In genomic region chr5:117116660-117117059, GRCm38 (mm10) we compare ENCODE assay signal across 8 mouse cellular contexts. TPM values are rescaled to one million over a fixed set of nuclear protein-coding genes. Genes with fewer than 3 reads are reported as not detected.
A peak's percentile ranks its signal among the peaks of the same experiment; 100 is the strongest.
DNase-seq lines count a peak whose midpoint lies in the region; ATAC-seq and TF ChIP-seq lines count a peak whose summit lies in the region.
"Had no signal": no experiment of that assay in that cellular context is flagged by ENCODE, and none has a peak within 500 bp of the region (broad histone marks: within the 10 kb centered on the region; RNA-seq: fewer than 3 reads in every experiment).

No protein-coding gene starts in this region.

- ATAC-seq in intestine, embryonic 14.5 days (replicated peaks; ENCODE audit: low FRiP score, low TSS enrichment, low read depth) = no peak
- no peak for ATAC-seq in intestine, postnatal 0 days
- no peak for ATAC-seq in lung, embryonic 16.5 days (ENCODE audit: low read depth)
- no peak for ATAC-seq in liver, embryonic 13.5 days (ENCODE audit: low read depth)
- no peak for ATAC-seq in stomach, postnatal 0 days (ENCODE audit: low FRiP score, low TSS enrichment)

- H3K27me3 ChIP-seq in intestine, embryonic 14.5 days (replicated peaks; ENCODE audit: control insufficient read depth, insufficient read depth, low read length) = no peaks in the 10 kb centered on the region
- no peaks in the 10 kb centered on the region for H3K27me3 ChIP-seq in intestine, postnatal 0 days (replicated peaks; ENCODE audit: control insufficient read depth, insufficient read depth, low read length)
- no peaks in the 10 kb centered on the region for H3K27me3 ChIP-seq in lung, embryonic 16.5 days (ENCODE audit: control insufficient read depth, insufficient read depth, low read depth, low read length)
- H3K27me3 ChIP-seq in liver, embryonic 13.5 days = no peaks in the 10 kb centered on the region
- no peaks in the 10 kb centered on the region for H3K27me3 ChIP-seq in stomach, postnatal 0 days (ENCODE audit: control insufficient read depth, insufficient read depth, low read length)

- peaks cover 10% of the 10 kb centered on the region; the same call in 1 of the 2 replicates for H3K4me1 ChIP-seq in intestine, embryonic 14.5 days (replicated peaks; ENCODE audit: control insufficient read depth, insufficient read depth, low read length)
- H3K4me1 ChIP-seq in intestine, postnatal 0 days (replicated peaks; ENCODE audit: control insufficient read depth, insufficient read depth, low read length) = no peaks in the 10 kb centered on the region; the same call in 1 of the 2 replicates
- peaks cover 19% of the 10 kb centered on the region; the same call in 1 of the 2 replicates for H3K4me1 ChIP-seq in lung, embryonic 16.5 days (replicated peaks; ENCODE audit: control insufficient read depth, insufficient read depth, low read length)
- H3K4me1 ChIP-seq in liver, embryonic 13.5 days (replicated peaks) = peaks cover 53% of the 10 kb centered on the region
- no peaks in the 10 kb centered on the region for H3K4me1 ChIP-seq in stomach, postnatal 0 days (replicated peaks; ENCODE audit: control insufficient read depth, insufficient read depth)

- 68% methylated on average over 2 of the region's 2 CpGs for WGBS in intestine, embryonic 14.5 days
- 25% methylated on average over 2 of the region's 2 CpGs for WGBS in intestine, postnatal 0 days
- WGBS in lung, embryonic 16.5 days = 45% methylated on average over 2 of the region's 2 CpGs
- WGBS in liver, embryonic 13.5 days (ENCODE audit: insufficient replicate concordance) = 57% methylated on average over 2 of the region's 2 CpGs
- 47% methylated on average over 2 of the region's 2 CpGs for WGBS in stomach, postnatal 0 days

- peak overlapping the region; percentile 87; the same call in 1 of the 2 replicates for H3K27ac ChIP-seq in intestine, embryonic 14.5 days (ENCODE audit: low read depth)
- no peak overlapping the region for H3K27ac ChIP-seq in intestine, postnatal 0 days (ENCODE audit: low read depth, low read length)
- H3K27ac ChIP-seq in lung, embryonic 16.5 days (ENCODE audit: low read length) = peak overlapping the region; percentile 5; the same call in 1 of the 2 replicates
- peak overlapping the region; percentile 23; the same call in 1 of the 2 replicates for H3K27ac ChIP-seq in liver, embryonic 13.5 days
- peak overlapping the region; percentile 93; the same call in 1 of the 2 replicates for H3K27ac ChIP-seq in stomach, postnatal 0 days (replicated peaks)

- H3K9me3 ChIP-seq in intestine, embryonic 14.5 days (ENCODE audit: control insufficient read depth, low read length) = no peaks in the 10 kb centered on the region
- no peaks in the 10 kb centered on the region for H3K9me3 ChIP-seq in intestine, postnatal 0 days (ENCODE audit: control insufficient read depth)
- no peaks in the 10 kb centered on the region for H3K9me3 ChIP-seq in lung, embryonic 16.5 days (ENCODE audit: control insufficient read depth, low read length)
- no peaks in the 10 kb centered on the region for H3K9me3 ChIP-seq in liver, embryonic 13.5 days (replicated peaks)
- no peaks in the 10 kb centered on the region for H3K9me3 ChIP-seq in stomach, postnatal 0 days (ENCODE audit: control insufficient read depth, low read length)
- H3K9me3 ChIP-seq: neural tube, embryonic 12.5 days had no signal

- peak overlapping the region; percentile 95; the same call in 1 of the 2 replicates for H3K4me2 ChIP-seq in intestine, embryonic 14.5 days (ENCODE audit: low read length)
- no peak overlapping the region; the same call in 1 of the 2 replicates for H3K4me2 ChIP-seq in intestine, postnatal 0 days (replicated peaks; ENCODE audit: low read depth)
- no peak overlapping the region; the same call in 1 of the 2 replicates for H3K4me2 ChIP-seq in lung, embryonic 16.5 days (ENCODE audit: low read depth, low read length)
- H3K4me2 ChIP-seq in liver, embryonic 13.5 days = peak overlapping the region; percentile 91; the same call in 1 of the 2 replicates
- H3K4me2 ChIP-seq in stomach, postnatal 0 days (replicated peaks; ENCODE audit: low read depth) = peak overlapping the region; percentile 85; the same call in 1 of the 2 replicates

- DNase-seq in intestine, embryonic 14.5 days (ENCODE audit: low spot score) = no peak
- no peak for DNase-seq in lung, postnatal 4 days
- DNase-seq in liver, embryonic 13.5 days = no peak
- no peak for DNase-seq in stomach, postnatal 0 days (ENCODE audit: low spot score)
- DNase-seq in cerebellum, adult 11-12 months = no peak

- H3K36me3 ChIP-seq in intestine, embryonic 14.5 days (ENCODE audit: control insufficient read depth, insufficient read depth, low read length) = peaks cover 20% of the 10 kb centered on the region
- H3K36me3 ChIP-seq in intestine, postnatal 0 days (ENCODE audit: control insufficient read depth, insufficient read depth) = peaks cover 16% of the 10 kb centered on the region
- peaks cover 14% of the 10 kb centered on the region for H3K36me3 ChIP-seq in lung, embryonic 16.5 days (ENCODE audit: control insufficient read depth, insufficient read depth, low read length)
- H3K36me3 ChIP-seq in liver, embryonic 13.5 days = peaks cover 22% of the 10 kb centered on the region
- no peaks in the 10 kb centered on the region for H3K36me3 ChIP-seq in stomach, postnatal 0 days (ENCODE audit: control insufficient read depth, insufficient read depth, low read length)

- H3K9ac ChIP-seq in intestine, embryonic 14.5 days (ENCODE audit: low read length) = no peak overlapping the region
- no peak overlapping the region for H3K9ac ChIP-seq in intestine, postnatal 0 days (ENCODE audit: low read depth, low read length)
- H3K9ac ChIP-seq in lung, embryonic 16.5 days (ENCODE audit: low read length) = no peak overlapping the region
- H3K9ac ChIP-seq in liver, embryonic 13.5 days = no peak overlapping the region
- H3K9ac ChIP-seq in stomach, postnatal 0 days (ENCODE audit: low read length) = no peak overlapping the region

- TF ChIP-seq CTCF in intestine, postnatal 0 days (IDR thresholded peaks at IDR 0.05; ENCODE audit: low read depth) = no peak
- no peak for TF ChIP-seq CTCF in stomach, postnatal 0 days (IDR thresholded peaks at IDR 0.05; ENCODE audit: low read depth)

- no peak overlapping the region for H3K4me3 ChIP-seq in intestine, embryonic 14.5 days (ENCODE audit: low read depth, low read length)
- H3K4me3 ChIP-seq in intestine, postnatal 0 days (ENCODE audit: low read depth, low read length) = no peak overlapping the region
- no peak overlapping the region for H3K4me3 ChIP-seq in lung, embryonic 16.5 days (ENCODE audit: low read length)
- H3K4me3 ChIP-seq in liver, embryonic 13.5 days (replicated peaks) = no peak overlapping the region
- H3K4me3 ChIP-seq in stomach, postnatal 0 days (ENCODE audit: low read depth, low read length) = no peak overlapping the region

- no peak for TF ChIP-seq EP300 in stomach, postnatal 0 days (optimal IDR thresholded peaks at IDR 0.05)

RNA-seq across cellular contexts. Expression of gene Suds3, which starts 0.7 kb away (rescaled TPM):
- 42.0 and 44.1 TPM in 2 replicates for polyA plus RNA-seq in intestine, embryonic 14.5 days (2014; fragmentation: Nextera tagmentation; extraction: Ambion mirVana)
- polyA plus RNA-seq in intestine, postnatal 0 days (2015; fragmentation: Nextera tagmentation; extraction: Ambion mirVana) = 41.8 and 47.2 TPM in 2 replicates
- polyA plus RNA-seq in lung, embryonic 16.5 days (2015; fragmentation: Nextera tagmentation; extraction: Ambion mirVana) = 56.9 and 63.4 TPM in 2 replicates
- polyA plus RNA-seq in liver, embryonic 13.5 days (2015; fragmentation: Nextera tagmentation; extraction: Ambion mirVana) = 38.1 and 43.2 TPM in 2 replicates
- 42.2 and 46.9 TPM in 2 replicates for polyA plus RNA-seq in stomach, postnatal 0 days (2015; fragmentation: Nextera tagmentation; extraction: Ambion mirVana)

RNA-seq across cellular contexts. Expression of gene Taok3, which starts 3.3 kb away (rescaled TPM):
- 32.7 and 37.7 TPM in 2 replicates for polyA plus RNA-seq in intestine, embryonic 14.5 days (2014; fragmentation: Nextera tagmentation; extraction: Ambion mirVana)
- polyA plus RNA-seq in intestine, postnatal 0 days (2015; fragmentation: Nextera tagmentation; extraction: Ambion mirVana) = 40.4 and 47.7 TPM in 2 replicates
- 33.5 and 37.1 TPM in 2 replicates for polyA plus RNA-seq in lung, embryonic 16.5 days (2015; fragmentation: Nextera tagmentation; extraction: Ambion mirVana)
- polyA plus RNA-seq in liver, embryonic 13.5 days (2015; fragmentation: Nextera tagmentation; extraction: Ambion mirVana) = 49.3 and 56.2 TPM in 2 replicates
- polyA plus RNA-seq in stomach, postnatal 0 days (2015; fragmentation: Nextera tagmentation; extraction: Ambion mirVana) = 23.1 and 24.2 TPM in 2 replicates

Comparison
In these comparisons a context has a peak if more than half of its experiments do, and no peak if none do; other contexts are left out.
1. H3K4me2 ChIP-seq: peak in intestine, embryonic 14.5 days (single experiment), liver, embryonic 13.5 days (single experiment) and stomach, postnatal 0 days (single experiment); none in intestine, postnatal 0 days (single experiment) and lung, embryonic 16.5 days (single experiment).